Mouse (Mus musculus) bone marrow, adult 2 months (tissue): Measurements from ENCODE around the gene Entpd6. TPM values are rescaled to one million over a fixed set of nuclear protein-coding genes. Genes with fewer than 3 reads are reported as not detected.

ENCODE experiments used
- H3K27ac ChIP-seq: fragments of 200-500 bp; 2 replicates; pipeline ENCODE4 v1.5.1; 2012; ENCODE audit warnings: low read depth, mild to moderate bottlenecking, control low read depth, inconsistent platforms, low read length; ENCODE audit not compliant: control insufficient read depth, poor library complexity, insufficient read depth
- H3K4me1 ChIP-seq: fragments of 200-500 bp; 2 replicates; pipeline ENCODE4 v1.6.1; 2011; ENCODE audit warnings: low read length; ENCODE audit not compliant: control insufficient read depth, insufficient read depth
- H3K4me3 ChIP-seq: fragments of 200-500 bp; replicated peaks from 2 replicates; pipeline ENCODE3; 2011; ENCODE audit warnings: mild to moderate bottlenecking, low read depth, low read length, control low read depth; ENCODE audit not compliant: control insufficient read depth
- CTCF ChIP-seq: fragments of 200-500 bp; IDR thresholded peaks from 2 replicates; pipeline ENCODE4 v1.5.1; 2011; ENCODE audit warnings: low read length, control low read depth; ENCODE audit not compliant: control insufficient read depth, insufficient read depth
- POLR2A ChIP-seq: fragments of 200-500 bp; IDR thresholded peaks from 2 replicates; pipeline ENCODE4 v1.6.1; 2011; ENCODE audit warnings: low read depth, mild to moderate bottlenecking, control low read depth, low read length, borderline replicate concordance; ENCODE audit not compliant: control insufficient read depth
- WGBS: fragments of 180-500 bp; shearing (Covaris S2); methylation state at CpG from one replicate; pipeline ENCODE4 v1.1.7; 2018; 5-methylcytosine and 5-hydroxymethylcytosine counted together
- polyA plus RNA-seq: library from polyadenylated mRNA; stranded (reverse); fragments of >200 nt; gene quantifications from 2 replicates; pipeline ENCODE4 v1.2.4, GENCODE M21; 2011; ENCODE audit warnings: low replicate concordance; ENCODE audit not compliant: missing spikeins, insufficient read depth, insufficient read length

Entpd6 gene
- polyA plus RNA-seq, 1 experiment: 5.6 TPM

DNA sequence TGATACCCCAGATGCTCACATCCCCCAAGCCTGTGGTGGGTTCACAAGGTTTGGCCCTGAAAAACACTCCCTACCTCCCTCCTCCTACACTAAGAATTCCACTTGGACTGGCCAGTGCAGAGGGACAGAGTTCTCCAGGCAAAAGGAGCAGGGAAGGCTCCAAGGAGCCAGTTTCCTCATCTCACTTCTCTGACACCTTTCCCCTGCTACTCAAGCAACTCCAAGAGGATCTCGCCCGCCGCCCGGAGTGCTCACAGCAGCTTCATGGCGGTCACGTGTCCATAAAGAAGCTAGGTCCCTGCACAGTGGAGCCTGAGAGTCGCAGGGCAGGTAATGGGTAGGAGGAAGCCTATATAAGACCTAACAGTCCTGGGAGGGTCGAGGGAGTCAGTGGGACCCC, 23.2 kb downstream of the Entpd6 start:
- TF ChIP-seq POLR2A (no peak), CTCF (no peak)
- no peaks in the 10 kb centered on the region; the same call in 1 of the 2 replicates for H3K4me1 ChIP-seq
- no peak overlapping the region for H3K4me3 ChIP-seq
- no peak overlapping the region for H3K27ac ChIP-seq
- WGBS: 82% methylated on average over 8 of the region's 8 CpGs

DNA sequence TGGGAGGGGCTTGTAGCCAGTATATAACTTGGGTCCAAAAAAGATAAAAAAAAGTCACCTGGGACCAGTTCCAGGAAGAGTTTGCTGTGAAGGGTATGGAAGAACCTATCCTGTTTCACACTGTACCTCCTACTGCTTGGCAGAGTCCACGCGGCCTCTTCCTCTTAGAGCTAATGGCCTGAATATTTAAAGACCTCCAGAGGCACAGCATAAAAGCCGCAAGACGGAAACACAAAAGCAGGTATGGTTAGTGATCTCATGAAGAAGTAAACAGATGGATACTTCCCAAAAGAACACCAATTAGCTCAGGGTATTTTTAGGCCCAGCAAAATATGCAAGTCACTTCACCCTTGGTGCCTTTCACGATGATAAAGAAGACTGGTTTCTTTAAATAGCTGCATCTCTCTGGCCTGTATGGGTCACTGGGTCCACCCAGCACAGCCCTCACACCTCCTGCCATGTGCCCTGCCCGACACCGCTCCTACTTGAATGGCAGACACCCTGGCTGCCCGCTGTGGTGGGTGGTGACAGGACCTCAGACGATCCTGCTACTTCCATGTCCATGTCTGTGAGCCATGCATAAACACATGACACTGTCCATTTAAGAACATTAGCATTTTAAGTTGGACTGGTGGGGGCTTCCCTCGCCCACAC, 23.8 kb downstream of the Entpd6 start:
- Histone ChIP-seq H3K27ac (peak overlapping the region; percentile 34; the same call in 1 of the 2 replicates), H3K4me3 (no peak overlapping the region), H3K4me1 (no peaks in the 10 kb centered on the region; the same call in 1 of the 2 replicates)
- TF ChIP-seq POLR2A (no peak), CTCF (no peak)
- 41% methylated on average over 10 of the region's 10 CpGs for WGBS

DNA sequence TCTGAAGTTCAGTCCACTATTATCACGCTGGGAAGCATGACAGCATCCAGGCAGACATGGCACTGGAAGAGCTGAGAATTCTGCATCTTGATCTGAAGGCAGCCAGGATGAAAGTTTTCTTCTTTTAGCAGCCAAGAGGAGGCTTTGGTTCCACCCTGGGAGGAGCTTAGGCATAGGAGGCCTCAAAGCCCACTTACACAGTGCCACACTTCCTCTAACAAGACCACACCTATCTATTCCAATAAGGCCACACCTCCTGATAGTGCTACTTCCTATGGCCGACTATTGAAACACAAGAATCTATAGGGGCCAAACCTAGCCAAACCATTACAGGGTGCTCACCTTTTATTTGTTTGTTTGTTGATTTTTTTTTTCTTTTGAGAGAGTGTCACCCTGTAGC, 34.0 kb downstream of the Entpd6 start:
- Histone ChIP-seq H3K27ac (no peak overlapping the region), H3K4me3 (no peak overlapping the region), H3K4me1 (no peaks in the 10 kb centered on the region; the same call in 1 of the 2 replicates)
- TF ChIP-seq CTCF (no peak), POLR2A (no peak)
- 61% methylated on average over 2 of the region's 2 CpGs for WGBS

DNA sequence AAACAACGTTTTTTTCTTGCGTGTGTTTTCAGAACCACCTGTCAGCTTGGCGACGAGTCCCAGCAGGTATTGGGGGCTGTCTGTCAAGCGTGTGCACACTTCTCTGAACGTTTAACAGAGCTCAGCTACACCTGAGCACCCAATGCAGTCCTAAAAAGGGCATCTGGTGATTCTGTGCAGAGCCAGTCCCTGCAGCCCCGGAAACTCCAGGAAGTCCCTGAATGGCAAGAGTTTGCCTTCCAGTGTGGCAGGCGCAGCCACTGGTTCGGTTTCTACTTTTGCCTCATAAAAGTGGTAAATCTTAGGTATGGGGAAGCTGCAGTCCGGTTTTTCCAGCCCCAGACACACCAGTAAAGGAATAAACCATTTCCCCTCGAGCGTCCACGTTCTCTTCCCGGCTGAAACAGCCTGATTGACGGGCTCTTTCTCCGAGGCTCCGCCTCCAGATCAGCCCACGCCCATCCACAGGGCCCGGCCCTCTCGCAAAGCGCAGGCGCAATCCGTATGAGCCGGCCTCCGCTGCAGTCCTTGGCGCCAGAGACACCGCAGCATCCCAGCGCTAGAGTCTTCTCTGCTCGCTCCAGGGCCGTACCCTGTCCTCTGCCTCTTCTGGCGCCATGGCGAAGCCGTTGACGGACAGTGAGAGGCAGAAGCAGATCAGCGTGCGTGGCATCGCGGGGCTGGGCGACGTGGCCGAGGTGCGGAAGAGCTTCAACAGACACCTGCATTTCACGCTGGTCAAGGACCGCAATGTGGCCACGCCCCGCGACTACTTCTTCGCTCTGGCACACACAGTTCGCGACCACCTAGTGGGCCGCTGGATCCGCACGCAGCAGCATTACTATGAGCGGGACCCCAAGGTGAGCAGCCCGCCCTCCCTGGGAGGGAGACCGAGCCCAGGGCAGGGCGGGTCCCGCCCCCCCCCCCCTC, 37.7 kb downstream of the Entpd6 start, which contains the start of gene Pygb:
Gene Pygb (plus strand): TSS at position 485 of the 930 bp plus-strand sequence.
- 1% methylated on average over 58 of the region's 58 CpGs for WGBS
- Histone ChIP-seq H3K4me3 (peak within 1 kb of the TSS; percentile 92), H3K27ac (peak within 1 kb of the TSS; percentile 4; the same call in 1 of the 2 replicates), H3K4me1 (no peaks in the 10 kb centered on the region; the same call in 1 of the 2 replicates)
- TF ChIP-seq CTCF (no peak), POLR2A (peak; percentile 63; the same call in 1 of the 2 replicates)

DNA sequence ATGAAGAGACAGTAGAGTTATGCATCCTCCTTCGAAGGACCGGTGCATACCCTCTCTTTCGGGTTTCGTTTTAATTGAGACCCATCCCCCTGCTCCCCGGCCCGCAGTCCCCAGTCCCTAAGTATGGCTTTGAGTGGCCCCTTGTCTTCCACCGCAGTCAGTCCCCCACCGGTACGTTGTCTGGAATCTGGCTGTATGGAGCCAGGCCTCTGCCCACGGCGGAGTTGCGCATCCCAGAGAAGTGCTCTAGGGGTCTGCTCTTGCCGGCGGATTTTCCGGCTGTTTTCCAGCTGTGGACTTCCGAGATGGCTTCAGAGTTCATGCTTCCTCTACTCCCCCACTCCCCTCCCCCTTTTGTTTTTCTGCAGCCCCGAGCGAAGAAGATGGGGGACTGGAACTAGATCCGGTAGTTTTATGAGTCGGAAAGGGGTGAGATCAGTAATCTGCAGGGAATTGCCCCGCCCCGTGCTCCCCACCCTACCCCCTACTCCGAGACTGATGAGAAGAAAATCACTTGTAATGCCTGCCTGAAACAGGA, 38.5 kb downstream of the Entpd6 start:
- TF ChIP-seq POLR2A (no peak), CTCF (no peak)
- H3K4me1 ChIP-seq: no peaks in the 10 kb centered on the region; the same call in 1 of the 2 replicates
- H3K4me3 ChIP-seq: peak overlapping the region; percentile 92
- no peak overlapping the region for H3K27ac ChIP-seq
- 1% methylated on average over 23 of the region's 23 CpGs for WGBS

DNA sequence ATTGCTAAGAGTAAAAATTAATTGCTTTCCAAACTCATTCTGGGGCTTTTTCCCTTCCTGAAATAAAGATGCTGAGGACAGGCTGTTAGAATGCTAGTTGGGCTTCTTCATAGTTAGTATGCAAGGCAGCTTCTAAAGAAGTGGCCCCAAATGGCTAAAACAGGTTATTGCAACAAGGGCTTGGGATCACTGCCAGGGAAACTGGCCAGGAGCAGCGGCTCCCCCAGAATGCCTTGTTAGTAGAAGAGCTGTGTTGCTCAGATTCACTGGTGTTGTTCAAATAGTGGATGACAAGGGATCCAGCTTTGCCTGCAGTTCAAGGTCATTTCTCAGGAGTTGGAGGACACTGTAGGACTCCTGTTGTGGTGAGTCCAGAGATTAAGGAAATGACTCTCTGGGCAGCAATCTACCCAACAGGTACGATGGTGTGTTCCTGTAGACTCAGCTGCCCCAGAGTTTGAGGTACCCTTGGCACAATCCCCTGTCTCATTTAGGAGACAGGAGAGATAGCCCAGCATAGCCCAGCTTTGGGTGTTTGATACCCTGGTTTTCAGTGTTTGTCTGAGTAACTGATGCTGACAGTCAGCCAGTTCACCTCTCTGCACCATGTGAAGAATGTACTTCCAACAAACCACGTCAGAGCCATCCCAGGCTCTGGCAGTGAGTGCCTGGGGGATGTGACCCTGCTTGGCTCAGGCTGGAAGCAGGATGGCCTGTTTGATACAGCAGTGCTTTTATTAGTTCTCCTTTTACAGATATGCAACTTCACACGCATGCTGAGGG, 40.1 kb downstream of the Entpd6 start:
- TF ChIP-seq CTCF (no peak), POLR2A (no peak)
- WGBS: 39% methylated on average over 4 of the region's 4 CpGs
- Histone ChIP-seq H3K27ac (no peak overlapping the region), H3K4me1 (no peaks in the 10 kb centered on the region; the same call in 1 of the 2 replicates), H3K4me3 (no peak overlapping the region)

DNA sequence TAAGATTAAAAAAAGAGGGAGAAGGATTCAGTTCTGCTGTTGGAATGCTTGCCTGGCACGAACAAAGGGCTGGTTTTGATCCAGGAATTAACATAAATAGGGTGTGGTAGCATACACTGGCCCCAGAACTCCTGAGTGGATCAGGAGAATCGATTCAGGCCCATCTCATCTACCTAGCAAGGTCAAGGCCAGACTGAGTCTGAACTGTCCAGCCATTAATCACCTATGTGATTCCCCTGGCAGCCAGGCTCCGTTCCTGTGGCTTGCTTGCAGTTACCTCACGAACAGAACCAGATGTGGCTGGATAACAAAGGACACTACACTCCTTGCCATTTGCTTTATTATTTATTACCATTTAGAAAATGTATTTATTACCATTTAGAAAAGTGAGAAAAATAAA, 44.5 kb downstream of the Entpd6 start:
- TF ChIP-seq CTCF: no peak
- no peak for TF ChIP-seq POLR2A
- 81% methylated on average over 4 of the region's 4 CpGs for WGBS
- H3K27ac ChIP-seq: no peak overlapping the region
- H3K4me3 ChIP-seq: no peak overlapping the region
- no peaks in the 10 kb centered on the region for H3K4me1 ChIP-seq

DNA sequence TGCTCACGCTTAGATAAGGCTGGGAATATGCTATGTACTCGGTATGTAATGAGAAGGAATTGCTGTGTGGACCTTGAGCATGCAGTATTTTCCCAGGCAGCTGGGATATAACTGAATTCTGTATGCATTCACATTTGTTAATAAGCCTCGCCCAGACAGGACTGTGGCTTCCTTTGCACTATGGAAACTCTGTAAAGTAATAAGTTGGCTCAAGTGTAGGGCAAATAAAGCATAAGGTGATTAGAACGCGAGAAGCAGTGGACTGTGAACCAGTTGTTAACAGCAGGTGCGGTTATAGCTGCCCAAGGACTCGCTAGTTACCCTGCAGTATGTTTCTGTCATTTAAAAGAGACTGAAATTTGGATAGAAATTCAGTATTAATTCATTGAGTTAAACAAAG, 49.2 kb downstream of the Entpd6 start:
- no peak for TF ChIP-seq CTCF
- no peak for TF ChIP-seq POLR2A
- Histone ChIP-seq H3K27ac (no peak overlapping the region), H3K4me1 (no peaks in the 10 kb centered on the region), H3K4me3 (no peak overlapping the region)
- 80% methylated on average over 7 of the region's 7 CpGs for WGBS
